Mouse (Mus musculus): ENCODE data around the gene Akt1.

DNA sequence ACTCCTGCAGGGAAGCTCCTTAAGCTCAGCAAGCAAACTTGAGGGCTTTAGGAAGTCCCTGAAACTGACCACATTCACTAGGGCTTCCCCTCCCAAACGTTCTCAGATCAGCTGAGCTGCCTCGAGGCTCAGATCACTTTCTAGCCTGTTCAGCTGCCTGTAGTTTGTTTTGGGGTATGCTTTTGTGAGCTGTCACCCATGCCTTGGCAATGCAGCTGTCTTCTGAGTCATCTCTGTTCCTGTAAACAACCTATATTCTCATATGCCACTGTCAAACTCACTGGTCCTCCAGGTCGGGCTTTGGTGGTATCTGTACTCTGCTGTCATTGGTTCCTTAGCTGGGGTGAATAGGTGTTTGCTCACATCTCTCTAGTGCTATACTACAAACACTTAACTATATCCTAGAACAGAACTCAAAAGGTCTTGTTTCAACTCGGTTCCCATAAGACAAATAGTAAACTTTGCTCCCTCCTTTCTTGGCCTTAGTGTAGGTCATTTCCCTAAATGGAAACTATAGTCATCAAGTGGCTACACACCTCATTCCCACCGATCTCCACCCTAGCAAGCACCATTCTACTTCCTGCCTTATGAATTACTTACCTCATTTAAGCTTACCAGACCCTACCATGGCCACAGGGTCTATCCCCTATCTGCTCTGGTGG is 22.8 kb downstream of the Akt1 start:
- TF ChIP-seq EP300 (IDR thresholded peaks at IDR 0.05; ENCODE audit: low read depth) (no peak), CTCF (IDR thresholded peaks at IDR 0.05; ENCODE audit: low read depth) (no peak)

Data from liver, postnatal 0 days (tissue).